Mouse (Mus musculus): Measurements from ENCODE around the gene Pigk. TPM values are rescaled to one million over a fixed set of nuclear protein-coding genes. Genes with fewer than 3 reads are reported as not detected.

Gene Pigk
- polyA plus RNA-seq, 1 experiment = 8.5 TPM

DNA sequence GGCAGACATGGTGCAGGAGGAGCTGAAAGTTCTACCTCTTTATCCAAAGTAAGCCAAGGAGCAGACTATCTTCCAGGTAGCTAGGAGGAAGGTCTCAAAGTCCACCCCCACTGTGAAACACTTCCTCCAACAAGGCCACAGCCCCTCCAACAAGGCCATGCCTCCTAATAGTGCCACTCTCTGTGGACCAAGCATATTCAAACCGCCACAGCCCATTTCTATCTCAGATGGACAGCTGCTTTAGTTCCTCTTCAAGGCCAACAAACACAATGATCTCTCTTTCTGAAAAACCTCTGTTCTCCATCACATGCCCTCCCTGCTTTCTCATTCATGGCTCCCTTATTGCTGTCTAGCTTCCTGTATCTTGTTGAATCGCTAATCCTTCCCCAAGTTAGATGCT is 218.6 kb downstream of the Pigk start:
- H3K36me3 ChIP-seq (replicated peaks; ENCODE audit: low read length) = peaks cover 25% of the 10 kb centered on the region
- H3K27me3 ChIP-seq (replicated peaks) = peaks cover 1% of the 10 kb centered on the region
- peaks cover 74% of the 10 kb centered on the region for H3K4me1 ChIP-seq
- no peak overlapping the region for H3K4me3 ChIP-seq (replicated peaks)
- TF ChIP-seq FLI1 (IDR thresholded peaks at IDR 0.05; ENCODE audit: low read length) = no peak
- TF ChIP-seq GATA1 (IDR thresholded peaks at IDR 0.05; ENCODE audit: borderline replicate concordance, low read length) = no peak
- peaks cover 13% of the 10 kb centered on the region for H3K9me3 ChIP-seq

DNA sequence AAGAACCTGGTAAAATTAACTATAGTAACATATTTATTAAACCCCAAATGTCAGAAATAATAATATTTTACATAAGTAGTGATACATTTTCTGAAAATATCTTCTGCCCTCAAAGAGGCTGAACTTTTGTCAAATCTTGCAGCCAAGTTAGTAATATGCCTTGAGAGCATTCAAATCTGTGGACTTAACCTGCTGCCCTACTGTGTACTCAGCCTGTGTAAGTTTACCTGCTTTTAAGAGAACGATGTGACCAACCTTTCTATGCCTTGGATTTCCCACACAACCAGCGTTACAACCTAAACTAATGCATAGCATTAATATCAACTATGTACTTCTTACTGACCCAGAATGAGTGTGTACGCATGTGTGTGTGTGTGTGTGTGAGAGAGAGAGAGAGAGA is 219.8 kb downstream of the Pigk start:
- H3K27me3 ChIP-seq (replicated peaks) = peaks cover 1% of the 10 kb centered on the region
- TF ChIP-seq GATA1 (IDR thresholded peaks at IDR 0.05; ENCODE audit: borderline replicate concordance, low read length) (no peak), FLI1 (IDR thresholded peaks at IDR 0.05; ENCODE audit: low read length) (no peak)
- peaks cover 25% of the 10 kb centered on the region for H3K36me3 ChIP-seq (replicated peaks; ENCODE audit: low read length)
- H3K9me3 ChIP-seq = peaks cover 13% of the 10 kb centered on the region
- H3K4me3 ChIP-seq (replicated peaks) = no peak overlapping the region
- peaks cover 62% of the 10 kb centered on the region for H3K4me1 ChIP-seq

DNA sequence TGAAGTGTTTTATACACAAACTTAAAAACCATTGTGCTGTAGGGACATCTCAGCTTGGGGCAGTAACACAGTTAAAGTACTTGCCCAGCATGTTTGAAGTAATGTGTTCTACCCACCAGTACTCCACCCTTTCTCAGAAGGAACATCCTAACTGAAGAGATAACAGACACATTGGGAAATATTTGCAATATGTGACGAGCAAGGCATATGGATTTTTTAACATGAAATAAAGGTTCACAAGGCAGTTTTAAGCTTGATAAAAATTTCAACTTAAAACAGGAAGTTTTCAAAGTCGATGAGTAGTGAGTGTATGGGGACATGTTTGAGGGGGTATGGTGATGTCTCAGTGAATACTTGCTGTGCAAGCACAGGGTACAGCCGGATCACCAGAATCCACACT is 222.4 kb downstream of the Pigk start:
- Histone ChIP-seq H3K9me3 (peaks cover 12% of the 10 kb centered on the region), H3K4me1 (peaks cover 60% of the 10 kb centered on the region), H3K27me3 (replicated peaks) (peaks cover 1% of the 10 kb centered on the region), H3K4me3 (replicated peaks) (no peak overlapping the region), H3K36me3 (replicated peaks; ENCODE audit: low read length) (peaks cover 19% of the 10 kb centered on the region)
- TF ChIP-seq GATA1 (IDR thresholded peaks at IDR 0.05; ENCODE audit: borderline replicate concordance, low read length) = no peak
- no peak for TF ChIP-seq FLI1 (IDR thresholded peaks at IDR 0.05; ENCODE audit: low read length)

DNA sequence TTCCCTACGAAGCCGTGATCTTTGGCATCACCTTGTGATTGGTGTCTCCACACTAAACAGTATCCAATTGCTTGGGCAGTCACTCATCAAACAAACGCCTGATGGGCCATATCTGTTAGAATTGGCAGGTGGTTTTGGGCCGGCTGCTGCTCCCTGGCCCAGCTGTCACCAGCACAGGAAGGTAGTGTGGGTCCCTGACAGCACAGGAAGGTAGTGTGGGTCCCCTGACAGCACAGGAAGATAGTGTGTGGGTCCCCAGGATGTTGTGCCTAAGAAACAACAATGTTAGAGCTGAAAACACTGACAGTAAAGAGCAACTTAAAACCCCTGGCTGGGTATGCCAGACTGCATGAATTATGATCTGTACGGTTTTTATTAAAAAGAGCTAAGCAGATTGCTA is 227.8 kb downstream of the Pigk start:
- TF ChIP-seq FLI1 (IDR thresholded peaks at IDR 0.05; ENCODE audit: low read length) = no peak
- TF ChIP-seq GATA1 (IDR thresholded peaks at IDR 0.05; ENCODE audit: borderline replicate concordance, low read length) = no peak
- H3K27me3 ChIP-seq (replicated peaks) = no peaks in the 10 kb centered on the region
- H3K9me3 ChIP-seq = 0 out of 2 replicates have a peak, but pooled peaks cover 3% of the 10 kb centered on the region
- H3K4me1 ChIP-seq = peaks cover 40% of the 10 kb centered on the region
- no peaks in the 10 kb centered on the region for H3K36me3 ChIP-seq (replicated peaks; ENCODE audit: low read length)
- H3K4me3 ChIP-seq (replicated peaks) = no peak overlapping the region

DNA sequence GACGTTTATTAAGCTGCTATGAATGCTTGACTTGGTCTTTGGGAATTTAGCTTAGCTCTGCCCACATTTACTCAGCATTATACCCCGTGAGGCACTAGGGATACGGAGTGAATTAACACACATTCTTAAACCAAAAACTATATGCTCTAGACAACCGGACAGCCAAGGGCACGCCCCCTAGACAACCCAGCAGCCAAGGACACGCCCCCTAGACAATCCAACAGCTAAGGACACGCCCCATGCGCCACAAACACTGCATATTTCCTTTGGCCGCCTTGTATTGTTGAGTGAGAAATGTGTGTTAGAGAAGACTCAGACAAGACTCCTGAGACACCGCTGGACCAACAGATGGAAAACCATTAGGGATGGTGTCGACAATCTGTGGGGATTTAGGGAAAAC is 229.1 kb downstream of the Pigk start:
- Histone ChIP-seq H3K4me3 (replicated peaks) (no peak overlapping the region), H3K4me1 (peaks cover 39% of the 10 kb centered on the region), H3K36me3 (replicated peaks; ENCODE audit: low read length) (no peaks in the 10 kb centered on the region)

DNA sequence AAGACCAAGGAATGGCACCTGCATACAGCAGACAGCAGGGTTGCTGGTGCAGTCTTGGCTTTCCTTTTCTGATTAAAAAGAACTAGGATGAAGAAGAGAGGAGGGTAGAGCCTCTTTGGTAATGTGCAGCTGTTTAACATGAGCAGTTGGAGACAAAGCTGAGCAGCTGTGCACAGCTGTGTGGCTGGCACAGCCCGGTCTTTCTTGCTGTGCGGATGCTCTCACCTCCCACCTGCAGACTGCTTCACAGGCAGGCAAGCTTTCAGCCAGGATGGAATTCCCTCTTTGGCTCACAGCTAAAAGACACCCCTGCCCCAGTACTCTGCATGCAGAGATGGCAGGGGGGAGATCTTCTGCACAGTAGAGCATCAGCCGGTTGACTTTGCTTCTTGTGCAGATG is 230.9 kb downstream of the Pigk start:
- H3K36me3 ChIP-seq (replicated peaks; ENCODE audit: low read length) = peaks cover 7% of the 10 kb centered on the region
- TF ChIP-seq GATA1 (IDR thresholded peaks at IDR 0.05; ENCODE audit: borderline replicate concordance, low read length) = no peak
- no peak for TF ChIP-seq FLI1 (IDR thresholded peaks at IDR 0.05; ENCODE audit: low read length)
- H3K4me1 ChIP-seq = peaks cover 46% of the 10 kb centered on the region
- no peak overlapping the region for H3K4me3 ChIP-seq (replicated peaks)
- H3K9me3 ChIP-seq = 0 out of 2 replicates have a peak, but pooled peaks cover 3% of the 10 kb centered on the region
- H3K27me3 ChIP-seq (replicated peaks) = no peaks in the 10 kb centered on the region

More for the DNA sequence above, 229.1 kb downstream of the Pigk start:
- H3K27me3 ChIP-seq (replicated peaks) = no peaks in the 10 kb centered on the region
- H3K9me3 ChIP-seq = 0 out of 2 replicates have a peak, but pooled peaks cover 3% of the 10 kb centered on the region
- TF ChIP-seq GATA1 (IDR thresholded peaks at IDR 0.05; ENCODE audit: borderline replicate concordance, low read length) = no peak

DNA sequence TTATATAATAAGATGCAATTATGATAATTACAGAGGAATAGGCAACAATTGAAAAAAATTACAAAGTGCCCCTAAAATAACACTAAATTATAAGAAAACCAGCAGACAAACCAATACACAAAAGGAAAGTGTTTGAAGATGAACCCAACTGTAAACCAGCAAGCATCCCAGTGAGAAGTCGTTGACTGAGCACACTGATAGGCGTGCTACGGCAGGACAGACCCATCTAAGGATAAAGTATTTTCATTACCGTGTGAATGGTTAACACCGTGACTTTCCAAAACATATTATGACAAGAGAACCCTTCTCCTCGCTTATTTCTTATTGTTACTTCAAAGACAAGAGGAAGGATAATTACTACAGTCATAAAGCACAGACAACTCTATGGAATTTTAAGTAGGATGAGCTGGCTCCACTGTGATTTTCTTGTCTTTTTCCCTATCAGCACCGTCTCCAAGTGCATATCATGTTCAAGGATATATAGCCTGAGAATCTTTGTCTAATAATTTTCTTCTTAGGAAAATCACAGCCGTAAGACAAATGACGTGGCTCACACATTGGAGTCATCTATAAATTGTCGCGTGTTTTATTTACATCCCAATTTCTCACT is 233.2 kb downstream of the Pigk start:
- no peak for TF ChIP-seq FLI1 (IDR thresholded peaks at IDR 0.05; ENCODE audit: low read length)
- TF ChIP-seq GATA1 (IDR thresholded peaks at IDR 0.05; ENCODE audit: borderline replicate concordance, low read length) = no peak
- no peaks in the 10 kb centered on the region for H3K27me3 ChIP-seq (replicated peaks)
- peaks cover 13% of the 10 kb centered on the region for H3K36me3 ChIP-seq (replicated peaks; ENCODE audit: low read length)
- H3K4me3 ChIP-seq (replicated peaks) = no peak overlapping the region
- H3K4me1 ChIP-seq = peaks cover 52% of the 10 kb centered on the region
- peaks cover 8% of the 10 kb centered on the region; the same call in 1 of the 2 replicates for H3K9me3 ChIP-seq

DNA sequence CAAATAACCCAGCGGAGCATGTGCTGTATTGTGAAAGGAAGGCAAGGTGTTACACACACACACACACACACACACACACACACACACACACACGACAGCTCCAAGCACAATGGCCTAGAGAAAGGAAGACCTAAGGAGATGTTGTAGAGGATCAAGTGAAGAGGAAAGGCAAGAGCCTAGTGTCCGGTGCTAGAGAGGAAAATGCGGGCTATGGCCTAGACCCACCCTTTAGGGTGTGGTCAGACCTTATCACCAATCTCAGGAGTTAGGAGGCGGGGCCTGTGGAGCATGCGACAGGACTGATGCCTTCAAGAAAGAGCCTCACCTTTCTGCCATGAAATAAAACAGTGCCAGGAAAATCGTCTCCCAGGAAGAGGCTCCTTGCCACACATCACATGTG is 234.7 kb downstream of the Pigk start:
- peaks cover 13% of the 10 kb centered on the region for H3K36me3 ChIP-seq (replicated peaks; ENCODE audit: low read length)
- TF ChIP-seq FLI1 (IDR thresholded peaks at IDR 0.05; ENCODE audit: low read length) (no peak), GATA1 (IDR thresholded peaks at IDR 0.05; ENCODE audit: borderline replicate concordance, low read length) (no peak)
- peaks cover 8% of the 10 kb centered on the region; the same call in 1 of the 2 replicates for H3K9me3 ChIP-seq
- H3K27me3 ChIP-seq (replicated peaks) = no peaks in the 10 kb centered on the region
- peaks cover 42% of the 10 kb centered on the region for H3K4me1 ChIP-seq
- no peak overlapping the region for H3K4me3 ChIP-seq (replicated peaks)

DNA sequence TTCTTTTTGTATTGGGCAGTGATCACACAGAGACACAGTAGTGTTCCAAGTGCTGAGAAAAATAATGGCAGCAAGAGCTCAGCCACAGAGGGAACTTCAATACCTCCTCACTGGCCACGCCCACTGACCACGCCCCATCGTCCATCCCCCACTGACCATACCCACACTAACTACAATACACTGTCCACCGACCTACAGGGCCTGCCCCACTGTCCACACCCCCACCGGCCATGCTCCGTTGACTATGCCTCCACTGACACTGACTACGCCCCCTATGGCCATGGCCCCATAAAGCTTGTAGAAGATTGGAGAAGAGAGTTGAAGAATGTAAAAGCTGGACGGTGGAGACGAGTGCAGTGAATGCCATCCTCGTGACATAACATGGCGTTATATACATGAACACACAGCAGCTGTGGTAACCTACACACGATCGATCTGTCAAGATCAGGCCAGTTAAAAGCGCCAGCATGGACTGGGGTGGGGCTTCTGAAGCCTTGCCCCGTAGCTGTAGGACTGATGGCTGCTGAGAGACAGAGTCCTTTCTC is 235.4 kb downstream of the Pigk start:
- Histone ChIP-seq H3K4me1 (peaks cover 42% of the 10 kb centered on the region), H3K4me3 (replicated peaks) (no peak overlapping the region), H3K36me3 (replicated peaks; ENCODE audit: low read length) (peaks cover 13% of the 10 kb centered on the region), H3K27me3 (replicated peaks) (no peaks in the 10 kb centered on the region), H3K9me3 (peaks cover 8% of the 10 kb centered on the region; the same call in 1 of the 2 replicates)
- no peak for TF ChIP-seq GATA1 (IDR thresholded peaks at IDR 0.05; ENCODE audit: borderline replicate concordance, low read length)
- no peak for TF ChIP-seq FLI1 (IDR thresholded peaks at IDR 0.05; ENCODE audit: low read length)

DNA sequence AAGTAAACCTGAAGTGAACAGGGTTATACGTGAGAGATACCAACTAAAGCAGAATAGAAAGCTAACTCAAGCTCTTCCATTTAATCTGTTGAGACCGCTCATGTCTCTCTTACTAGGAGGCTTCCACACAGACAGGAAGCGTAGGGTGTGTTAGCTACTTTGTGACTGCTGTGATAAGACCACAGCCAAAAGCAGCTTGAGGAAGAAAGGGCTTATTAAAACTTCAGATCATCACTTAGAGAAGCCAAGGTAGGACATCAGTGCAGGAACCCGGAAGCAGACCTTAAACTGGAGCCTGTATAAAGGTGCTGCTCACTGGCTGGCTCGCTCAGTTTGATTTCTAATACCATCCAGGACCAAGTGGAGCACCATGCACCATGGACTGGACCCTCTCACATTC is 236.4 kb downstream of the Pigk start:
- peaks cover 13% of the 10 kb centered on the region for H3K36me3 ChIP-seq (replicated peaks; ENCODE audit: low read length)
- no peaks in the 10 kb centered on the region for H3K27me3 ChIP-seq (replicated peaks)
- TF ChIP-seq GATA1 (IDR thresholded peaks at IDR 0.05; ENCODE audit: borderline replicate concordance, low read length) (no peak), FLI1 (IDR thresholded peaks at IDR 0.05; ENCODE audit: low read length) (no peak)
- H3K4me3 ChIP-seq (replicated peaks) = no peak overlapping the region
- peaks cover 44% of the 10 kb centered on the region for H3K4me1 ChIP-seq
- peaks cover 8% of the 10 kb centered on the region; the same call in 1 of the 2 replicates for H3K9me3 ChIP-seq
